Mouse (Mus musculus): ENCODE data around the gene Cds1. TPM values are rescaled to one million over a fixed set of nuclear protein-coding genes. Genes with fewer than 3 reads are reported as not detected.

The Cds1 gene
- polyA plus RNA-seq, 1 experiment from 2014 or later, result 7.2 TPM

DNA sequence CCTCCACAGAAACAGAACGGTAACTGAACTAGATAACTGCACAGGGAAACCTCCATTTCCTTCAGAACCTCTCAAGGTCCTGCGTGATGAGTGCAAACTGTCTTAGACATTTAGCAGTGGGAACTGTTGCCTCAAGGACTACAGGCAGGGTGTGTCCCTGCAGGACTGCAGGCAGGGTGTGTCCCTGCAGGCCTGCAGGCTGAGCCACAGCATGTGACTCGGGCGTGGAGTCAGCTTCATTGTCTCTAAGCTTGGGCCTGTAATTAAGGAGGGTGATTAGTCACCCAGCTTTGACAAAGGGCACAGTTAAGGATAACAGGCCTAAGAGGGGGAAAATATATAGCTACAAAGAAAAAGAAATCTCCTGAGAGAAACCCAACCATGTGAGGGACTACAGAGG lies 82.8 kb downstream of the Cds1 start:
- ATAC-seq (ENCODE audit: low read depth), result no peak
- Histone ChIP-seq H3K36me3 (ENCODE audit: control insufficient read depth, insufficient read depth, low read length) (peaks cover 93% of the 10 kb centered on the region), H3K4me3 (ENCODE audit: low read depth, low read length) (no peak overlapping the region), H3K4me2 (ENCODE audit: low read depth, low read length) (no peak overlapping the region), H3K9me3 (ENCODE audit: control insufficient read depth, low read length) (no peaks in the 10 kb centered on the region), H3K27me3 (ENCODE audit: control insufficient read depth, insufficient read depth, low read length) (no peaks in the 10 kb centered on the region), H3K4me1 (ENCODE audit: control insufficient read depth, insufficient read depth, low read length) (no peaks in the 10 kb centered on the region), H3K9ac (replicated peaks; ENCODE audit: low read depth, low read length) (no peak overlapping the region), H3K27ac (ENCODE audit: low read depth, low read length) (no peak overlapping the region)
- WGBS, result 39% methylated on average over 4 of the region's 4 CpGs

DNA sequence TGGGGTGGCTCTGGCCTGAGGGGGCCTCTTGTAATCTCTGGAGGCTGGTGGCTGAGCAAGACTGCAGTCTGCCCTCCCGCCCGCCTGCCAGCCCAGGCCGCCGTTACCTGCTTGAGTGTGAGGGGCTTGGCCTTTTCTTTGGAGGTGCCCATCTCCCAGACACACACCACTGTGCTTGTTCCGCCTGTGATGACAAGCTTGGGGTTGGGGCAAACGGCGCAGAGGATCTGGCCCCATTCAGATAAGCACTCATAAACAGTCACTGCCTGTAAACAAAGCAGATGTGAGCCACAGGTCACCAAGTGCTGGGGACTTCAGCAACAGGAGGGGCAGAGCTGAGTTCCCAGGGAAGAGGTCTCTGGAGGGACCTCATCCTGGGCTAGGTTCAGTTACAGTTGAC lies 86.2 kb downstream of the Cds1 start:
- no peaks in the 10 kb centered on the region for H3K4me1 ChIP-seq (ENCODE audit: control insufficient read depth, insufficient read depth, low read length)

DNA sequence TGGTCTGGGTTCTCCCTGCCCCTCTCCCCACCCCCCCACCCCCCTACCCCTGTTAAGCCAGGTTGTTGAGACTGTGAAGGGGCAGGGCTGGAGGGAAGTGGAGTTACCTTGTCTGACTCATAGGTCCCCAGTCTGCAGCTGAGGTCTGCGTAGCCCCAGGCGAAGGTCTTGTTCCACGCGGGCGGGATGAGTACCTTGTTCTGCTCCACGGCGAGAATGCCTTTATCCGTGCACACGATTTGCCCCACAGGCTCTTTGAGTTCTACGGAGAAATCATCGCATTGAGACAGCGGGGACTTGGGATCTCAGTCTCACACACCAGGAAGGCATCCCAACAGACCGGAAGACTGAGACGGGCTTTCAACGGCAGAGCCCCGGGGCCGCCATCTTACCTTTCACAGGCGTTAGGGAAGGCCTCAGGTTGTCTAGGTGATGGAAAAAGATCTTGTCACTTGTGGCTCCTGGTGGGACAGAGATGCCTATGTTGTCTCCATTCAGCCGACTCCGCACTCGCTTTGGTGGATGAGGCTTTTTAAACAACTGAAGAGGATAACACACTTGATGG lies 87.3 kb downstream of the Cds1 start:
- Histone ChIP-seq H3K9me3 (ENCODE audit: control insufficient read depth, low read length) (no peaks in the 10 kb centered on the region), H3K36me3 (ENCODE audit: control insufficient read depth, insufficient read depth, low read length) (peaks cover 86% of the 10 kb centered on the region), H3K9ac (replicated peaks; ENCODE audit: low read depth, low read length) (no peak overlapping the region), H3K27me3 (ENCODE audit: control insufficient read depth, insufficient read depth, low read length) (no peaks in the 10 kb centered on the region), H3K4me1 (ENCODE audit: control insufficient read depth, insufficient read depth, low read length) (no peaks in the 10 kb centered on the region), H3K27ac (ENCODE audit: low read depth, low read length) (no peak overlapping the region), H3K4me3 (ENCODE audit: low read depth, low read length) (no peak overlapping the region), H3K4me2 (ENCODE audit: low read depth, low read length) (no peak overlapping the region)
- WGBS, result 96% methylated on average over 21 of the region's 21 CpGs
- no peak for ATAC-seq (ENCODE audit: low read depth)

More for the DNA sequence above, 86.2 kb downstream of the Cds1 start:
- Histone ChIP-seq H3K4me2 (ENCODE audit: low read depth, low read length) (no peak overlapping the region), H3K27ac (ENCODE audit: low read depth, low read length) (no peak overlapping the region), H3K27me3 (ENCODE audit: control insufficient read depth, insufficient read depth, low read length) (no peaks in the 10 kb centered on the region), H3K4me3 (ENCODE audit: low read depth, low read length) (no peak overlapping the region), H3K9ac (replicated peaks; ENCODE audit: low read depth, low read length) (no peak overlapping the region), H3K36me3 (ENCODE audit: control insufficient read depth, insufficient read depth, low read length) (peaks cover 94% of the 10 kb centered on the region), H3K9me3 (ENCODE audit: control insufficient read depth, low read length) (no peaks in the 10 kb centered on the region)
- no peak for ATAC-seq (ENCODE audit: low read depth)
- WGBS, result 93% methylated on average over 7 of the region's 7 CpGs

DNA sequence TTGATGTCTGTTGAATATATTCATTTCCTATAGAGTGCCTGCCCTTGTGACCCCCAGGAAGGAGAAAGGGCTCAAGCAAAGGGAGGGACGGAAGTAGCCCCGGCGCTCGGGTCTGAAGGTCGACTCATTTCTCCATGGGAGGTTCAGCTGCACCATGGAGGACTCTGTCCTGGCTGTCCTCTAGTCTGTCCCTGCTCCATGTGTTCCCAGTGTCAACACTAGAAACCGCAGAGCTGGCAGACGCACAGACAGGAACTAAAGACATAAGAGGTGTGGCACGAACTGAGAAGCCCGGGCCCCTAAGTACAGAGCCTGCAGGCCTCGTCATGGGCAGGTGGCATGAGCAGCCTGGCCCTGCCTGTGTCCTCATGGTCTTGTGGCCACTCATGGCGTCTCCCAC lies 89.2 kb downstream of the Cds1 start:
- ATAC-seq (ENCODE audit: low read depth), result no peak
- no peak overlapping the region for H3K27ac ChIP-seq (ENCODE audit: low read depth, low read length)
- WGBS, result 97% methylated on average over 11 of the region's 11 CpGs
- H3K36me3 ChIP-seq (ENCODE audit: control insufficient read depth, insufficient read depth, low read length), result peaks cover 80% of the 10 kb centered on the region
- H3K4me2 ChIP-seq (ENCODE audit: low read depth, low read length), result no peak overlapping the region
- H3K9ac ChIP-seq (replicated peaks; ENCODE audit: low read depth, low read length), result no peak overlapping the region
- H3K27me3 ChIP-seq (ENCODE audit: control insufficient read depth, insufficient read depth, low read length), result no peaks in the 10 kb centered on the region
- H3K4me1 ChIP-seq (ENCODE audit: control insufficient read depth, insufficient read depth, low read length), result no peaks in the 10 kb centered on the region
- H3K4me3 ChIP-seq (ENCODE audit: low read depth, low read length), result no peak overlapping the region
- H3K9me3 ChIP-seq (ENCODE audit: control insufficient read depth, low read length), result no peaks in the 10 kb centered on the region

DNA sequence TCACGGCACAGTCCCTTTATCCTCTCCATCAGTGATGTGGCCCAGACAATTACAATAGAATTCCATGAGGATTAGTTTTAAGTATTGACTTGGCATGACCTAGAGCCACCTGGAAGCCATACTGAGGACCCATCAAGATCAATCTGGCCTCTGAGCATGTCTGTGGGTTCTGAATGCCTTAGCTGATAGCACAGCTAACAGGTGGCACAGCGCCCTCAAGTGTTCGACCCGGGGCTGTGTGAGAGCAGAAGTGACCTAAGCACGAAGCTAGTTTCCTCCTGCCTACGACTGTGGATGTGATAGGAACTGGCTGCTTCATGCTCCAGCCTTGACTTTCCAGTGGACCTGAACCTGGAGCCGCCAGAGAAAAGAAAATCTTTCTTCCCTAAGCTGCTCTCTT lies 89.7 kb downstream of the Cds1 start:
- no peaks in the 10 kb centered on the region for H3K9me3 ChIP-seq (ENCODE audit: control insufficient read depth, low read length)
- H3K4me1 ChIP-seq (ENCODE audit: control insufficient read depth, insufficient read depth, low read length), result no peaks in the 10 kb centered on the region
- 95% methylated on average over 7 of the region's 7 CpGs for WGBS
- H3K4me3 ChIP-seq (ENCODE audit: low read depth, low read length), result no peak overlapping the region
- H3K36me3 ChIP-seq (ENCODE audit: control insufficient read depth, insufficient read depth, low read length), result peaks cover 80% of the 10 kb centered on the region
- no peak overlapping the region for H3K27ac ChIP-seq (ENCODE audit: low read depth, low read length)
- H3K9ac ChIP-seq (replicated peaks; ENCODE audit: low read depth, low read length), result no peak overlapping the region
- no peaks in the 10 kb centered on the region for H3K27me3 ChIP-seq (ENCODE audit: control insufficient read depth, insufficient read depth, low read length)
- H3K4me2 ChIP-seq (ENCODE audit: low read depth, low read length), result no peak overlapping the region
- no peak for ATAC-seq (ENCODE audit: low read depth)

DNA sequence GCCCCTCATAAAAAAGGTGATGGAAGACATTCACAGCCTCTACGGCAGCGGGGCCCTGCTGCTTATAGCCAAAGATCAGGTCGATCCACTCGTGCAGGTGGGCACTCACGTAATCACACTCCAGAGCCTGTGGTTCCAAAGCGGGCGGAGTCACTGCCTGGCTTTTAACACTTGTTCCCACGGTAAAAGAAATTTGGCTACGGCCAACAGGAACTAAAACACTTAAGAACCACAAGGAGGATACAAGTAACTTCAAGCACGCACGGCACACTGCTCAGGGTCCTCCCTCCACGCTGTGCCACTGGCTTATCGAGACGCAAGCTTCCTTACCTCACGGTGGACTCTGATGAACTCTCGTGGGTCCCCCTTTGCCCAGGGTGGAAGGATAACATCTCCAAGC lies 90.5 kb downstream of the Cds1 start:
- Histone ChIP-seq H3K4me3 (ENCODE audit: low read depth, low read length) (no peak overlapping the region), H3K4me1 (ENCODE audit: control insufficient read depth, insufficient read depth, low read length) (no peaks in the 10 kb centered on the region), H3K36me3 (ENCODE audit: control insufficient read depth, insufficient read depth, low read length) (peaks cover 77% of the 10 kb centered on the region), H3K27me3 (ENCODE audit: control insufficient read depth, insufficient read depth, low read length) (no peaks in the 10 kb centered on the region), H3K9me3 (ENCODE audit: control insufficient read depth, low read length) (no peaks in the 10 kb centered on the region), H3K9ac (replicated peaks; ENCODE audit: low read depth, low read length) (no peak overlapping the region), H3K27ac (ENCODE audit: low read depth, low read length) (no peak overlapping the region), H3K4me2 (ENCODE audit: low read depth, low read length) (no peak overlapping the region)
- WGBS, result 96% methylated on average over 16 of the region's 16 CpGs
- no peak for ATAC-seq (ENCODE audit: low read depth)

DNA sequence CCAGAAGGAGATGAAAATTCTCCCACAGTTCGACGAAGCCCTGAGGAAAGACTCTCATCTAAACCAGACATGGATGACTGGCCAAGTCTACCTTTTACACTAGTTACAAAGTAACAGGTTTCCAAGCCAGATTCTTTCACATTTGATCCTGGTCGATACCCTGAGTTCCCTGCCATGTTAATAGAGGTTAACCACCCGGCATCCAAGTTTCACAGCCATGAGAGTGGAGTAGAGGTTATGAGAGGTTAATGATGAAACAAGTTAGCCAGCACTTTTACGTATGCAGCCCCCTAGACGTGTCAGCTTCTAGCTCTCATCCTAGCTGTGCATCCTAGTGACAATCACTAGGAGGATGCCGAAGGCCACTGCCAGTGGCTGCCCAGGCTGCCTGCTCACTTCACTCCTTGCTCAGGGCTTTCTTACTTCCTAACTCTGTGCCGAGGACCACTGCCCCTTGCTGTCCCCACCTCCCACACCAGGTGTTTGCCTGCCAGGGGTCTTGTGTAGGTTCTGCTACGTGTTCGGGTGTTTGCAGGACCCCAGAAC lies 94.0 kb downstream of the Cds1 start:
- no peak overlapping the region for H3K4me2 ChIP-seq (ENCODE audit: low read depth, low read length)
- H3K9ac ChIP-seq (replicated peaks; ENCODE audit: low read depth, low read length), result no peak overlapping the region
- no peaks in the 10 kb centered on the region for H3K9me3 ChIP-seq (ENCODE audit: control insufficient read depth, low read length)
- ATAC-seq (ENCODE audit: low read depth), result no peak
- no peaks in the 10 kb centered on the region for H3K4me1 ChIP-seq (ENCODE audit: control insufficient read depth, insufficient read depth, low read length)
- H3K36me3 ChIP-seq (ENCODE audit: control insufficient read depth, insufficient read depth, low read length), result peaks cover 75% of the 10 kb centered on the region
- H3K27me3 ChIP-seq (ENCODE audit: control insufficient read depth, insufficient read depth, low read length), result no peaks in the 10 kb centered on the region
- no peak overlapping the region for H3K27ac ChIP-seq (ENCODE audit: low read depth, low read length)
- 90% methylated on average over 10 of the region's 10 CpGs for WGBS
- H3K4me3 ChIP-seq (ENCODE audit: low read depth, low read length), result no peak overlapping the region

DNA sequence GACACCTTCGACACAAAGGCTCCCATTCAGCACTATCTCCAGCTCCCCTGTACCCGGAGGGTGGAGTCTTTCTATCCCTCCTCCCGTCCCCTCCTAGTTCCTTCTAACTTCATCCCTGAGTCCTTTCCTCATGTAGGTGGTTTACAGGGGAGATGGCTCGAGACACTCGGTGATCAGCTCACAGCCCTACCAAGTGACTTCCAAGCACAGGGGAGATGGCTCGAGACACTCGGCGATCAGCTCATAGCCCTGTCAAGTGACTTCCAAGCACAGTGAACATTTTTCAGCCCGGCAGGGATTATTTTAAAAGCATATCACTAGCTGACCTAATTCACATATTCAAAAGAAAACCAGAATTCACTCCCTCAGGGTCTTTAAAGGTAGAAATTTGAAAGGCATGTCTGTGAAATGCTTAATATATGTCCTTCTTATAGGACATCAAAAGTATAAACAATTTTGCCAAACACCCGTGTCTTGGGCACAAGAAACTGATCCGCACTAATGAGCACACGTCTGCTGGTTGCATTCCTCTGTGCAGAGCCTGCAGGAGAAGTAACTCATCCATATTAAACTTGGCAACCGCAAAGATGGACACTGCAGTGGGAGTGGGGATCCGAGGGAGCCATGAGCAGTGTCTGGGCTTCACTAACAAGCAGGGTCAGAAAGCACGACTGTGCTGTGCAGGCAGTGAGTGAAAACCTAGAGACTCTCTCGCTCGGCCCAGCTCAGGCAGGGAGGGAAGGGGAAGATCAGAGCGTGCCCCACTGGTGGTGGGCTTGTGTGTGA lies 97.0 kb downstream of the Cds1 start:
- Histone ChIP-seq H3K4me3 (ENCODE audit: low read depth, low read length) (no peak overlapping the region), H3K4me1 (ENCODE audit: control insufficient read depth, insufficient read depth, low read length) (no peaks in the 10 kb centered on the region), H3K27me3 (ENCODE audit: control insufficient read depth, insufficient read depth, low read length) (no peaks in the 10 kb centered on the region), H3K9ac (replicated peaks; ENCODE audit: low read depth, low read length) (no peak overlapping the region), H3K4me2 (ENCODE audit: low read depth, low read length) (no peak overlapping the region), H3K36me3 (ENCODE audit: control insufficient read depth, insufficient read depth, low read length) (peaks cover 75% of the 10 kb centered on the region), H3K9me3 (ENCODE audit: control insufficient read depth, low read length) (no peaks in the 10 kb centered on the region), H3K27ac (ENCODE audit: low read depth, low read length) (no peak overlapping the region)
- WGBS, result 91% methylated on average over 18 of the region's 18 CpGs
- ATAC-seq (ENCODE audit: low read depth), result no peak

DNA sequence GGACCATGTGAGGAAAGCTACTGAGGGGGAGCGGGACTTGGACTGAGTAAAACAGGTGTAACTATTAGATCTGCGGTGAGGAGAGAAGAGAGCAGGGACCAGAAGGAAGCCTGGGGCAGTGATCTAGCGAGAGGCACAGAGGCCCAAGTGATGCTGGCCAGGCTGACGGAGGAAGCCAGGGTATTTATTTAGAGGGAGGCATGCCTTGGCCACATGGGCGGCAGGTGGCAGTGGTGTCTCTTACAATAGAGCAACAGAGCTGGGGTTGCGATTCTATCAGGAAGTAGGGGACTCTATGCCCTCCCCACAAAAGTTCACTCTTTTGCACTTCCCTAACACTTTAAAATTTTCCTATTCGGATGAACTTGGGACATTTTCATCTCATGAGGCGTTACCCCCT lies 97.7 kb downstream of the Cds1 start:
- Histone ChIP-seq H3K4me2 (ENCODE audit: low read depth, low read length) (no peak overlapping the region), H3K36me3 (ENCODE audit: control insufficient read depth, insufficient read depth, low read length) (peaks cover 76% of the 10 kb centered on the region), H3K4me3 (ENCODE audit: low read depth, low read length) (no peak overlapping the region), H3K27ac (ENCODE audit: low read depth, low read length) (no peak overlapping the region), H3K27me3 (ENCODE audit: control insufficient read depth, insufficient read depth, low read length) (no peaks in the 10 kb centered on the region), H3K4me1 (ENCODE audit: control insufficient read depth, insufficient read depth, low read length) (no peaks in the 10 kb centered on the region), H3K9ac (replicated peaks; ENCODE audit: low read depth, low read length) (no peak overlapping the region), H3K9me3 (ENCODE audit: control insufficient read depth, low read length) (no peaks in the 10 kb centered on the region)
- ATAC-seq (ENCODE audit: low read depth), result no peak
- 91% methylated on average over 8 of the region's 8 CpGs for WGBS

All from neural tube, embryonic 14.5 days (tissue).